Mouse (Mus musculus) limb, embryonic 12.5 days (tissue): ENCODE results near the gene Cst6. TPM values are rescaled to one million over a fixed set of nuclear protein-coding genes. Genes with fewer than 3 reads are reported as not detected.

Source experiments
- ATAC-seq: fragments of 200-750 bp; cut with Nextera tagmentation; 2 replicates; pipeline ENCODE4 v1.8.0; 2017; ENCODE audit warnings: low read depth, moderate TSS enrichment; ENCODE audit not compliant: insufficient number of reproducible peaks, insufficient read depth, low FRiP score, low TSS enrichment
- H3K27ac ChIP-seq: fragments of 300-500 bp; sonication (generic); 2 replicates; pipeline ENCODE4 v1.5.1; 2016; ENCODE audit warnings: mild to moderate bottlenecking, moderate library complexity
- H3K27me3 ChIP-seq: fragments of 300-500 bp; sonication (generic); 2 replicates; pipeline ENCODE4 v1.6.1; 2016; ENCODE audit warnings: mild to moderate bottlenecking, moderate library complexity
- H3K36me3 ChIP-seq: fragments of 300-500 bp; sonication (generic); 2 replicates; pipeline ENCODE4 v1.6.1; 2016; ENCODE audit warnings: mild to moderate bottlenecking, moderate library complexity
- H3K4me1 ChIP-seq: fragments of 300-500 bp; sonication (generic); replicated peaks from 2 replicates; pipeline ENCODE4 v1.6.1; 2016
- H3K4me2 ChIP-seq: fragments of 300-500 bp; sonication (generic); 2 replicates; pipeline ENCODE4 v1.6.1; 2016; ENCODE audit warnings: mild to moderate bottlenecking, moderate library complexity
- H3K4me3 ChIP-seq: fragments of 300-500 bp; sonication (generic); replicated peaks from 2 replicates; pipeline ENCODE4 v1.5.1; 2016; ENCODE audit warnings: mild to moderate bottlenecking
- H3K9ac ChIP-seq: fragments of 300-500 bp; sonication (generic); replicated peaks from 2 replicates; pipeline ENCODE4 v1.6.1; 2016; ENCODE audit warnings: mild to moderate bottlenecking, moderate library complexity
- H3K9me3 ChIP-seq: fragments of 300-500 bp; sonication (generic); 2 replicates; pipeline ENCODE4 v1.6.1; 2016; ENCODE audit warnings: mild to moderate bottlenecking, moderate library complexity
- WGBS: fragments of 180-500 bp; shearing (Covaris S2); methylation state at CpG from one replicate; pipeline ENCODE4 v1.1.7; 2016; 5-methylcytosine and 5-hydroxymethylcytosine counted together
- polyA plus RNA-seq: library from polyadenylated mRNA; unstranded; fragments of >200 nt; fragmentation: Nextera tagmentation; extraction: Ambion mirVana; gene quantifications from 2 replicates; pipeline ENCODE4 v1.2.1, GENCODE M21; 2016

Gene Cst6
- polyA plus RNA-seq, 1 experiment from 2014 or later, result 1.4 TPM

DNA sequence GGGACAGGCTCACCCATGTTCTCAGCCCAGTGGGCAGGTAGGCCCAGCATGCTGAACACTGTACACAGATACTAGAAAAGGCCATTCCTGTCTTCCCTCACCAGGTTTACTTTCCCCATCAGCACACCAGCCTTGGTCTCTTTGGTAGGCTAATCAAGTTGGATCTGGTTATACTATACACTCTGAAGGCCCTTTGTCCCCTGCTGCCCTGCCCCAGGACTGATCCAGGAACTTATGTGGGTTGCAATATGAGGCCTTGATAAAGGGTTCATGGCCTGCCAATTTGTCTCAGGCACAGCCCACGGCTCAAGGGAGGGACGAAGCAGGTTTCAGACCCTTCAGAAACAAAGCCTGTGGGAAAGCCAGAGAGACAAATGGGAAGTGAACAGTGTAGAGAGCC, 4.2 kb upstream of the Cst6 start:
- no peak overlapping the region for H3K4me3 ChIP-seq
- WGBS, result 89% methylated on average over 2 of the region's 2 CpGs
- ATAC-seq, result no peak
- peaks cover 19% of the 10 kb centered on the region for H3K27me3 ChIP-seq
- no peak overlapping the region for H3K9ac ChIP-seq
- H3K4me1 ChIP-seq, result peaks cover 6% of the 10 kb centered on the region; the same call in 1 of the 2 replicates
- no peak overlapping the region for H3K4me2 ChIP-seq
- H3K27ac ChIP-seq, result no peak overlapping the region
- no peaks in the 10 kb centered on the region for H3K36me3 ChIP-seq
- no peaks in the 10 kb centered on the region for H3K9me3 ChIP-seq

GRCm38 (mm10) chr19:5348526-5349501, 560 bp downstream of the Cst6 start:
- peak overlapping the region; percentile 42 for H3K4me3 ChIP-seq
- H3K4me1 ChIP-seq, result peaks cover 6% of the 10 kb centered on the region; the same call in 1 of the 2 replicates
- H3K9me3 ChIP-seq, result no peaks in the 10 kb centered on the region
- no peaks in the 10 kb centered on the region for H3K36me3 ChIP-seq
- no peak for ATAC-seq
- peak overlapping the region; percentile 72 for H3K4me2 ChIP-seq
- 5% methylated on average over 34 of the region's 34 CpGs for WGBS
- no peak overlapping the region for H3K27ac ChIP-seq
- H3K9ac ChIP-seq, result peak overlapping the region; percentile 58
- H3K27me3 ChIP-seq, result peaks cover 31% of the 10 kb centered on the region

DNA sequence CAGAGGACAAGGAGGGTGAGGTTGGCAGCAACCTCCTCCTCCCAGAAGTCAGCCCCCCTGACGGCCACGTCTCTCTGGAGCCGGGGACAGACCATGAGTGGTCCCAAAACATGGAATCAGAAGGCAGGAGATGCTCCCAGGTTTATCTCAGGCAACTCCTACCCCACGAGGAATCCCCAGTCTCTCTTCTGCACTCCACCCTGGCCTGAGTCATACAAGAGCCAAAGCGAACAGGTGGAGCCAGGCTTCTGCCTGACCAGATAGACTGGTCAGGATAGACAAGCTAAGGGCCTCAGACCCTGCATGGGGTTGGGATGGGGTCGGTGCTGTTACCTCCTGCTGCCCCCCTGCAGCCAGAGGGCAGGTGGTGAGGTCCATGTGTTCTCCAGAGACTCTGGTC, 1.3 kb downstream of the Cst6 start:
- peaks cover 6% of the 10 kb centered on the region; the same call in 1 of the 2 replicates for H3K4me1 ChIP-seq
- H3K9ac ChIP-seq, result no peak overlapping the region; the same call in 1 of the 2 replicates
- no peak overlapping the region for H3K4me2 ChIP-seq
- no peak overlapping the region for H3K4me3 ChIP-seq
- H3K9me3 ChIP-seq, result no peaks in the 10 kb centered on the region
- H3K27ac ChIP-seq, result no peak overlapping the region
- peaks cover 31% of the 10 kb centered on the region for H3K27me3 ChIP-seq
- peak; percentile 41; the same call in 1 of the 2 replicates for ATAC-seq
- H3K36me3 ChIP-seq, result no peaks in the 10 kb centered on the region
- 79% methylated on average over 6 of the region's 6 CpGs for WGBS

DNA sequence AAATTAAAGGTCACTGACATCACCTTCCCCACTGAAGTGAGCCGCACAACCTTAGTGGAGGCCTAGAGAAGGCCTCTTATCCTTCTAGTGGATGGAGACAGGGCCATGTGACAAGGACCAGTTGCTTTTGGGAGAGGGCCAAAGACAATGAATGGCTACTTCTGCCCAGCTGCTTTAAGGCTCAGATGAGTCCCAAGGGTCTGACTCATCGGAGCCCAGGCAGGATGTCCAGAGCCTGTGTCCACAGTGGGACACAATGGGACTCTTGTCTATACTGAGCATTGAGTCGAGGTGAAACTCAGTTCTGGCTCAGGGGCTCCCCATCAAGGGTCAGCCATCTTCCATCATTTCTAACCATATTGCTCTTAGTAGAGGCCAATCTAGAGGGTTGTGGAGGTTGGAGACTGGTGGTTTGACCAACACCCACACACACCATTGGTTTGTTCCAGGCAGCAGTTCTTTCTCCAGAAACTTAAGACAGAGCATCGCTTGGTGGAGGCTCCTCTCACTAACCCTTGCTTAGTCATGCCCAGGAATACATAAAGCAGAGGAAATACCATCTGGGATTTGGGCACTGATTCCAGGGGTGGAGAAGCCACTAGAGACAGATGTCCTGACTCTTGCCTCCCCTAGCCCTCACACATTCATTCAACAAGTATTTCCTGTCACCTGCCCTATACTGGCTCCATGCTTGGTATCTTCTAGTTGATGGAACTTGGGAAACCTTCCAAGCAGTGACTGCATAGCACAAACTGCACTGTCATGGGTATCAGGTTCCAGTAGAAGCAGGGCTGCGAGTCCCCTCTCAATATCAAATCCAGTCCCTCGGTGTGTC, 3.9 kb downstream of the Cst6 start:
- no peaks in the 10 kb centered on the region for H3K36me3 ChIP-seq
- no peak for ATAC-seq
- H3K9ac ChIP-seq, result no peak overlapping the region
- H3K9me3 ChIP-seq, result no peaks in the 10 kb centered on the region
- no peak overlapping the region for H3K4me3 ChIP-seq
- H3K4me2 ChIP-seq, result no peak overlapping the region
- peaks cover 6% of the 10 kb centered on the region; the same call in 1 of the 2 replicates for H3K4me1 ChIP-seq
- peaks cover 28% of the 10 kb centered on the region for H3K27me3 ChIP-seq
- H3K27ac ChIP-seq, result no peak overlapping the region
- WGBS, result 78% methylated on average over 6 of the region's 6 CpGs

GRCm38 (mm10) chr19:5341360-5341759, 8.0 kb downstream of the Cst6 start:
- Histone ChIP-seq H3K9ac (no peak overlapping the region), H3K4me3 (no peak overlapping the region), H3K27me3 (no peaks in the 10 kb centered on the region), H3K4me1 (no peaks in the 10 kb centered on the region), H3K36me3 (no peaks in the 10 kb centered on the region), H3K27ac (no peak overlapping the region), H3K4me2 (no peak overlapping the region), H3K9me3 (no peaks in the 10 kb centered on the region)
- no peak for ATAC-seq
- WGBS, result 87% methylated on average over 7 of the region's 7 CpGs

GRCm38 (mm10) chr19:5337975-5338374, 11.4 kb downstream of the Cst6 start:
- Histone ChIP-seq H3K4me2 (no peak overlapping the region), H3K27me3 (no peaks in the 10 kb centered on the region), H3K4me1 (no peaks in the 10 kb centered on the region), H3K9ac (no peak overlapping the region), H3K36me3 (no peaks in the 10 kb centered on the region), H3K27ac (no peak overlapping the region), H3K4me3 (no peak overlapping the region), H3K9me3 (no peaks in the 10 kb centered on the region)
- no peak for ATAC-seq
- 19% methylated on average over 5 of the region's 5 CpGs for WGBS

GRCm38 (mm10) chr19:5335441-5335840, 13.9 kb downstream of the Cst6 start, which contains the start of gene Catsper1:
TSS of gene Catsper1 (plus strand) at chr19:5335741.
- Histone ChIP-seq H3K4me3 (no peak within 1 kb of the TSS), H3K9ac (no peak within 1 kb of the TSS), H3K4me2 (no peak within 1 kb of the TSS), H3K36me3 (no peaks in the 10 kb centered on the region), H3K27me3 (no peaks in the 10 kb centered on the region), H3K9me3 (no peaks in the 10 kb centered on the region), H3K27ac (no peak within 1 kb of the TSS), H3K4me1 (no peaks in the 10 kb centered on the region)
- WGBS, result 86% methylated on average over 6 of the region's 6 CpGs
- ATAC-seq, result no peak

DNA sequence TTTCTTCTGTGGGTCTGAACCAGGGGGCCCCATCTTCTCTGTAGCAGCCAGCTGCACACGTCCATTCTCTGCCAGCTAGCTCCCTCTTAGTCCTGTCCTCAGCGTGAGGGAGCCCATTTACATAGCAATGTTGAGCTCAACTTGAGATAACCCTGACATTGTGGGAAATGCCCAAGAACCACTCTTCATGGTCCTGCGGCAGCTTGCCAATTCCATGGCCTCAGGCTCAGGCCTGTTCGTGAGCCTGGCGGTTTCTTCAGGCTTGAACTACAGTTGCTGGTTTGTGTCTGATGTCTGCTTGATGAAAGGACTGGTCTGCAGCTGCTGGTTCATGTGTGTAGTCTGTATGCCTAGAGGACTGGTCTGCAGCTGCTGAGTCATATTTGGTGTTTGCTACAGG, 14.6 kb downstream of the Cst6 start:
- no peaks in the 10 kb centered on the region for H3K36me3 ChIP-seq
- 76% methylated on average over 5 of the region's 5 CpGs for WGBS
- no peak overlapping the region for H3K4me2 ChIP-seq
- ATAC-seq, result no peak
- H3K9me3 ChIP-seq, result no peaks in the 10 kb centered on the region
- H3K27me3 ChIP-seq, result no peaks in the 10 kb centered on the region
- no peaks in the 10 kb centered on the region for H3K4me1 ChIP-seq
- no peak overlapping the region for H3K27ac ChIP-seq
- H3K9ac ChIP-seq, result no peak overlapping the region
- no peak overlapping the region for H3K4me3 ChIP-seq

- no peak overlapping the region for H3K4me3 ChIP-seq
- whole genome bisulfite sequencing, result 76% methylated on average over 19 of the region's 19 CpGs
- H3K4me1 ChIP-seq, result no peaks in the 10 kb centered on the region
Measured at GRCm38 (mm10) chr19:5327970-5328369, 21.4 kb downstream of the Cst6 start.

DNA sequence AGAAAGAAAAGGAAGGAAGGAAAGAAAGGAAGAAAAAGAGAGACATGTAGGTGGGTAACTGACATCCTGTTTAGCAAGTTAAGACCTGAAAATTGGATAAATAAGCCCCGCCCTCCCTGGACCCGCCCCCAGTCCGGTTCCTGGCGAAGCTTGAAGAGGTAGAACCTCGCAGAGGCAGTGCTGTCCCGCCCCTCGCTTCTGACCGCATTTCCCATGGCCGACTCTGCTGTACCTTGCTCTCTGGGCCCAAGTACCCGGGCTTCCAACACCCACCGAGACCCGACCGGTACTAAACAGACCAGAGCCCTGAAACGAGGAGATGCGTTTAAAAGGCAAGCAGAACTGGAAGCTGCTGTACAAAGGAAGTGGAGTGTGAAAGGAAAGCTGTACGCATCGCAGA, 25.6 kb downstream of the Cst6 start:
- Histone ChIP-seq H3K9me3 (no peaks in the 10 kb centered on the region), H3K27ac (no peak overlapping the region), H3K4me1 (no peaks in the 10 kb centered on the region), H3K27me3 (no peaks in the 10 kb centered on the region), H3K36me3 (no peaks in the 10 kb centered on the region), H3K9ac (no peak overlapping the region), H3K4me2 (no peak overlapping the region), H3K4me3 (no peak overlapping the region)
- 62% methylated on average over 17 of the region's 17 CpGs for WGBS
- no peak for ATAC-seq

More at GRCm38 (mm10) chr19:5327970-5328369, 21.4 kb downstream of the Cst6 start:
- Histone ChIP-seq H3K27me3 (no peaks in the 10 kb centered on the region), H3K4me2 (no peak overlapping the region), H3K36me3 (no peaks in the 10 kb centered on the region), H3K27ac (no peak overlapping the region), H3K9ac (no peak overlapping the region), H3K9me3 (no peaks in the 10 kb centered on the region)
- ATAC-seq, result no peak

- Histone ChIP-seq H3K4me1 (no peaks in the 10 kb centered on the region), H3K9ac (no peak overlapping the region), H3K9me3 (peaks cover 13% of the 10 kb centered on the region; the same call in 1 of the 2 replicates), H3K36me3 (no peaks in the 10 kb centered on the region), H3K27me3 (peaks cover under 1% of the 10 kb centered on the region; the same call in 1 of the 2 replicates), H3K4me2 (no peak overlapping the region), H3K27ac (no peak overlapping the region), H3K4me3 (no peak overlapping the region)
- ATAC-seq, result no peak
- WGBS, result 90% methylated on average over 8 of the region's 8 CpGs
Measured at GRCm38 (mm10) chr19:5313189-5313588, 36.2 kb downstream of the Cst6 start.
